Mouse (Mus musculus) CH12.LX (cell line): Measurements from ENCODE around the gene Serpinb1c. TPM values are rescaled to one million over a fixed set of nuclear protein-coding genes. Genes with fewer than 3 reads are reported as not detected.
A peak's percentile ranks its signal among the peaks of the same experiment; 100 is the strongest.

Experiments used
- DNase-seq: peaks from one replicate; pipeline ENCODE4 v3.0.0-alpha.2; 2013; ENCODE audit errors: extremely low read depth
- H3K27ac ChIP-seq: 2 replicates; pipeline ENCODE4 v1.5.1; 2012; ENCODE audit warnings: low read depth, mild to moderate bottlenecking, control low read depth, moderate library complexity; ENCODE audit not compliant: insufficient read depth
- H3K27me3 ChIP-seq: replicated peaks from 2 replicates; pipeline ENCODE3; 2012; ENCODE audit warnings: inconsistent platforms
- H3K36me3 ChIP-seq, 2 experiments: replicated peaks in 1 of 2; 2 replicates each; pipeline versions ENCODE3 to v1.6.1; 2012; ENCODE audit warnings: inconsistent platforms in 1 of 2, low read length in 1 of 2, mild to moderate bottlenecking in 1 of 2, mixed read lengths in 1 of 2, moderate library complexity in 1 of 2; ENCODE audit not compliant: control insufficient read depth in 1 of 2, insufficient read depth in 1 of 2
- H3K4me1 ChIP-seq, 2 experiments: 2 replicates each; pipeline ENCODE4 v1.6.1; 2012; ENCODE audit warnings: inconsistent platforms in 1 of 2, moderate library complexity in 1 of 2; ENCODE audit not compliant: insufficient read depth in 2 of 2, control insufficient read depth in 1 of 2
- H3K4me2 ChIP-seq: 2 replicates; pipeline ENCODE4 v1.6.1; 2012; ENCODE audit warnings: low read depth, mild to moderate bottlenecking, control low read depth; ENCODE audit not compliant: poor library complexity, insufficient read depth, severe bottlenecking
- H3K4me3 ChIP-seq, 3 experiments: fragments of 150-350 bp in 1 of 3; sonication (generic) in 1 of 3; replicated peaks in 1 of 3; 2 replicates each; pipeline versions ENCODE3 to v1.5.1; 2011 to 2012; ENCODE audit warnings: low read depth in 2 of 3, low read length in 2 of 3, mild to moderate bottlenecking in 2 of 3, moderate library complexity in 2 of 3, control low read depth in 1 of 3, improper control_type of control experiment in 1 of 3, inconsistent platforms in 1 of 3, mixed read lengths in 1 of 3; ENCODE audit not compliant: poor library complexity in 1 of 3
- H3K79me2 ChIP-seq: replicated peaks from 2 replicates; pipeline ENCODE4 v1.6.1; 2012; ENCODE audit warnings: mild to moderate bottlenecking, moderate library complexity; ENCODE audit not compliant: control insufficient read depth, poor library complexity, insufficient read depth, severe bottlenecking; ENCODE audit errors: extremely low read depth
- H3K9ac ChIP-seq: 2 replicates; pipeline ENCODE4 v1.6.1; 2012; ENCODE audit warnings: low read depth, mild to moderate bottlenecking, control low read depth, moderate library complexity; ENCODE audit not compliant: insufficient read depth
- H3K9me3 ChIP-seq: replicated peaks from 2 replicates; pipeline ENCODE3; 2012; ENCODE audit warnings: low read length, inconsistent platforms, mixed read lengths
- CHD2 ChIP-seq: IDR thresholded peaks from 2 replicates; pipeline ENCODE4 v1.6.1; 2011; ENCODE audit warnings: low read length, improper control_type of control experiment
- ETS1 ChIP-seq: conservative IDR thresholded peaks from 2 replicates; pipeline ENCODE4 v1.6.1; 2012; ENCODE audit warnings: low read depth, mild to moderate bottlenecking, inconsistent platforms, low read length, improper control_type of control experiment, moderate library complexity
- MAFK ChIP-seq: IDR thresholded peaks from 2 replicates; pipeline ENCODE4 v1.6.1; 2011; ENCODE audit warnings: low read length, improper control_type of control experiment; ENCODE audit not compliant: insufficient replicate concordance
- MAX ChIP-seq: IDR thresholded peaks from 2 replicates; pipeline ENCODE4 v1.6.1; 2011; ENCODE audit warnings: low read length, improper control_type of control experiment
- MEF2A ChIP-seq: IDR thresholded peaks from 2 replicates; pipeline ENCODE4 v1.6.1; 2014; ENCODE audit warnings: low read depth, mild to moderate bottlenecking, inconsistent platforms, low read length, improper control_type of control experiment, borderline replicate concordance
- PAX5 ChIP-seq: IDR thresholded peaks from 2 replicates; pipeline ENCODE4 v1.6.1; 2012; ENCODE audit warnings: low read length, inconsistent platforms, mixed read lengths
- RCOR1 ChIP-seq: conservative IDR thresholded peaks from 2 replicates; pipeline ENCODE4 v1.6.1; 2012; ENCODE audit warnings: low read depth, mild to moderate bottlenecking, inconsistent platforms, low read length, improper control_type of control experiment
- USF1 ChIP-seq: IDR thresholded peaks from 2 replicates; pipeline ENCODE4 v1.6.1; 2014; ENCODE audit warnings: low read depth, mild to moderate bottlenecking, inconsistent platforms, low read length, improper control_type of control experiment
- ZKSCAN1 ChIP-seq: IDR thresholded peaks from 2 replicates; pipeline ENCODE4 v1.6.1; 2012; ENCODE audit warnings: low read depth, inconsistent platforms, low read length, improper control_type of control experiment, borderline replicate concordance
- ZMIZ1 ChIP-seq: IDR thresholded peaks from 2 replicates; pipeline ENCODE4 v1.6.1; 2012; ENCODE audit warnings: low read depth, mild to moderate bottlenecking, inconsistent platforms, low read length, improper control_type of control experiment
- ZNF384 ChIP-seq: IDR thresholded peaks from 2 replicates; pipeline ENCODE4 v1.6.1; 2012; ENCODE audit warnings: low read depth, low read length, improper control_type of control experiment, inconsistent platforms
- dilution Hi-C: fragments of 300-500 bp; cut with MboI; formaldehyde crosslinking; loops from 2 replicates; pipeline ENCODE4 v1.14.3; 2020; ENCODE audit warnings: low sequenced_read_pairs; ENCODE audit not compliant: extremely low pct_unique_long_range_greater_than_20kb, extremely low pct_ligation_motif_present
- in situ Hi-C: fragments of 300-500 bp; cut with MboI; formaldehyde crosslinking; loops from 3 replicates; pipeline ENCODE4 v1.14.3; 2019; ENCODE audit warnings: low sequenced_read_pairs, low pct_ligation_motif_present, low pct_unique_long_range_greater_than_20kb, mixed read lengths
- polyA plus RNA-seq: library from polyadenylated mRNA; unstranded; fragments of >175 nt; gene quantifications from 2 replicates; pipeline ENCODE4 v1.2.1, GENCODE M21; 2012; ENCODE audit warnings: low read depth; ENCODE audit not compliant: insufficient read length
- total RNA-seq, 2 experiments: library from RNA; depleted of rRNA; stranded (reverse); fragments of 300-350 nt in 1 of 2; fragments of >200 nt in 1 of 2; gene quantifications; 2 replicates each; pipeline ENCODE4 v1.2.3; 2012 to 2014

Serpinb1c gene
- total and polyA plus RNA-seq, 3 experiments: 0.27 TPM; not detected in 2

DNA sequence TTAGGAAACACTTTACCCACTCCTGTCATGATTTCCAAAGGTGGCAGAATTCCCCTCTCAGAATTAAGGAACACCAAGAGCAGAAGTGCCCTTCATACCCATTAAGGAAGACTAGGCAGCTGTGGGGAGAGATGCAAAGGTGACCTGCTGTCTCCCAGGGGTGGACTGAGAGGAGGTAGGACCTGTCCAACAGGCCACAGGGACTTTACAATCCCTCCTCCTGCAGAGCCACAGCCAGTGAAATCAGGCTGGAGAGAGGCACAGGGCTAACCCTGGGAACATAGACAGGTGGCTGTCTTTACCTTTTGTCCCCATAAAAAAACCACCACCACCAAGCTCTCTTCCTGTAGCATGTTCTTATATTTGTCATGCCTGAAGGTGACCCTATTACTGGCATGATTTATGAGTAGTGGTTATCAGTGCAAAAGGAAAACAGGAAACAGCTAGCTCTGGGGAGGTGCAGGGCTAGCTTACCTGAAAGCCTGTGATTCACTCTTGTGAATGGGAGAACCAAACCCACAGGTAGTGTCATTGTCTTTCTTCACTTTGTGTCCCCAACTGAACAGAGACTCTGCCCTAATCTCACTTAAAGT, 48.4 kb downstream of the Serpinb1c start:
- Histone ChIP-seq H3K4me2 (no peak overlapping the region), H3K36me3 (peaks cover 0 to 4% of the 10 kb centered on the region in 2 experiments), H3K4me3 (no peak overlapping the region), H3K9ac (no peak overlapping the region), H3K9me3 (no peaks in the 10 kb centered on the region), H3K4me1 (peaks cover 5 to 42% of the 10 kb centered on the region in 2 experiments; a peak in 3 of 4 replicates), H3K79me2 (no peaks in the 10 kb centered on the region), H3K27ac (no peak overlapping the region), H3K27me3 (peaks cover under 1% of the 10 kb centered on the region)
- DNase-seq: no peak
- dilution Hi-C loops: no loop called here
- TF ChIP-seq CHD2: no peak
- no peak for TF ChIP-seq ETS1
- in situ Hi-C loops: loop anchor here (10.0 to 25.0 kb wide), 2 partner anchors 55 to 1063 kb away; partner anchors contain the start of gene Serpinb6c

DNA sequence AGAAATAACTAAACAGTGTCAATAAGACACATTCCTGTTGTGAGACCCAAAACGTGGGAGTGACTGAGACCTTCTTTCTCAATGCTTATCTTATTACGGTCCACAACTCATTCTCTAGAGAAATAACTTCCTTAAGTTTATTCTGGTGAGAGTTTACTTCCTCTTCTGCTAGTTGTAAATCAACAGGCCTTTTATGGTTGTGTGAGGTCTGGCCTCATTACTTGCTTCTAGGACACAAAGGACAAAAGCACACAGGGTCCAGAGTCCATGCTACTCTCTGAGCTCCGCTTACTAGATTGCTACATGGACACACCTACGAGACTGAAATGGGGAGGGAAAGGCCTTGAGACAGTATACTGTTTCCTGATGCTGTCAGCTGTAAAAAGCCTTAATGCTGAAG, 48.9 kb downstream of the Serpinb1c start:
- no peak for TF ChIP-seq ZNF384
- no peak for TF ChIP-seq USF1
- dilution Hi-C loops: no loop called here
- no peak overlapping the region for H3K9ac ChIP-seq
- no peaks in the 10 kb centered on the region for H3K9me3 ChIP-seq
- no peaks in the 10 kb centered on the region for H3K79me2 ChIP-seq
- in situ Hi-C loops: no loop called here
- H3K4me2 ChIP-seq: no peak overlapping the region
- H3K4me3 ChIP-seq: no peak overlapping the region
- peaks cover 5 to 42% of the 10 kb centered on the region in 2 experiments; a peak in 3 of 4 replicates for H3K4me1 ChIP-seq
- no peaks in the 10 kb centered on the region for H3K27me3 ChIP-seq
- H3K36me3 ChIP-seq: peaks cover 0 to 4% of the 10 kb centered on the region in 2 experiments
- H3K27ac ChIP-seq: no peak overlapping the region
- peak; percentile 18 for DNase-seq

DNA sequence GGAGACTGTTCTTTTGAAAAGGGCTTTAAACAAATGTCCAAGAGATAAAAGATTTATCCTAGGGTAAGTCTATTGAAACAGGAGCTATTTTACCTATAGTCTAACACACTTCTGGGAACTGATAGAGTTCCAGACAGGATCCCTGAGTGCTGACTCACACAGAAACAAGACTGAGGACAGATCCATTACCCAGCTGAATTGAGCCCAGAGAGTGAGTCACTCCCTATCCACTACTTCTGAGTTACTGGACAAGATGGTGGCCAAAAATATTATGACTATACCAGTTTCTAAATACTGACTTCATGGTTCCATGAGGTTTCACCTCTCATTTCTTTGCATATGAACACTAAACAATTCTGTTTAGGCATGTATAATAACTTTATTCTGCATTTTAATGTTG, 51.8 kb downstream of the Serpinb1c start:
- no peaks in the 10 kb centered on the region for H3K9me3 ChIP-seq
- H3K27ac ChIP-seq: no peak overlapping the region
- H3K27me3 ChIP-seq: no peaks in the 10 kb centered on the region
- no peak overlapping the region for H3K9ac ChIP-seq
- dilution Hi-C loops (no loop called here), in situ Hi-C loops (no loop called here)
- peaks cover 5 to 35% of the 10 kb centered on the region in 2 experiments; a peak in 3 of 4 replicates for H3K4me1 ChIP-seq
- H3K4me3 ChIP-seq: no peak overlapping the region
- no peak for DNase-seq
- peaks cover 0 to 7% of the 10 kb centered on the region in 2 experiments for H3K36me3 ChIP-seq
- H3K4me2 ChIP-seq: no peak overlapping the region
- no peaks in the 10 kb centered on the region for H3K79me2 ChIP-seq
- no peak for TF ChIP-seq ZKSCAN1
- no peak for TF ChIP-seq RCOR1
- no peak for TF ChIP-seq MAX
- no peak for TF ChIP-seq ZMIZ1
- no peak for TF ChIP-seq MAFK
- no peak for TF ChIP-seq MEF2A
- TF ChIP-seq PAX5: no peak
